Mouse (Mus musculus): Measurements from ENCODE around the gene Abhd15.
A peak's percentile ranks its signal among the peaks of the same experiment; 100 is the strongest.

Gene Abhd15

DNA sequence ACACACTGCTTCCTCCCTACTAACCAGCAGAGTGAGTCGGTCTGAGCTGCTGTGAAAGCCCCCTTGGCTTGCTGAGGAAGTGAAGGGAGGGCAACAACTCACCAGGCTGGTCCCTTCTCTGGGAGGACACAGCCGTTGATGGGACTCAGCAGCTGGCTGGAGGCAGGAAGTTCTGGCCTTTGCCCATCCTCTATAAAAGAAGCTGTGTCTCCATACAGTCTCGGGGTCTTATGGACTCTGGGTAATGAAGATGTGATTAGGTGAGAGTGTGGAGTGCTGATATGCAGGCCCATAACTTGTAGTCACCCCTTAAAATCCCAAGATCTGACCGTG is 20.6 kb upstream of the Abhd15 start:
- DNase-seq = no peak

DNA sequence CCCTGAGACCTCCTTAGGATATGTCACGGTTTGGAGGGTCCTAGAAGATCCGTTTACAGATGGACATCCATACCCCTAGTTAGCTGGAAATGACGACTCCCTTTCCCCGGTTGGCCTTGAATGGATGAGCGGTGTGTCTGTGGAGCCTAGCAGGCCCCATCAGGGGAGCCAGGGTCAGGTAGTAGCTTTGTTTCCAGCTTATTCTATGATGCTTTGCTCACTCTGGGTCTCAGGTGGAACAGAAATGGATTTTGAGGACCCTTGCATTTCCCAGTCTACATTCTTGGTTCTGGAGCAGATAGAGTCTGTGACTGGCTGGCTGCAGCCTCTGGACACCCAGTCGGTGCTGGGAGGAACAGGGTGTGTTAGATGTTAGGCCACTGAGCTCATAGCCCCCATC is 20.1 kb upstream of the Abhd15 start:
- DNase-seq = no peak

DNA sequence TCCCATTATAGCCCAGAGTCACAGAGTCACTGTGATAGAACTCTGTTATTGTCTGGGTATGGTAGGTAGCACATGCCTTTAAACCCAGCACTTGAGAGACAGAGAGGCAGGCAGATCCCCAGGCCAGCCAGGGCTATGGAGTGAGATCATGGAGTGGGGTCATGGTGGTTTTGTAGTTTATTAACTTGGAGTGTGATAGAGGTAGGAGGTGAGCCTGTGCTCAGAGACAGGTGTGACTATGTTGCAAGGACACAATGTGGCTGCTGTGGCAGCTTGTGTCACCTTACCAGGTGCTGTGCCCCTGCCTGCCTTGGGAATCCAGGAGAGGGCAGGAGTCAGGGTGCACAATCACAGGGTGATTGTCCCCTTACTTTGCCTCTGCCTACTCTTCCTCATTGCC is 19.4 kb upstream of the Abhd15 start:
- peak; percentile 20 for DNase-seq

DNA sequence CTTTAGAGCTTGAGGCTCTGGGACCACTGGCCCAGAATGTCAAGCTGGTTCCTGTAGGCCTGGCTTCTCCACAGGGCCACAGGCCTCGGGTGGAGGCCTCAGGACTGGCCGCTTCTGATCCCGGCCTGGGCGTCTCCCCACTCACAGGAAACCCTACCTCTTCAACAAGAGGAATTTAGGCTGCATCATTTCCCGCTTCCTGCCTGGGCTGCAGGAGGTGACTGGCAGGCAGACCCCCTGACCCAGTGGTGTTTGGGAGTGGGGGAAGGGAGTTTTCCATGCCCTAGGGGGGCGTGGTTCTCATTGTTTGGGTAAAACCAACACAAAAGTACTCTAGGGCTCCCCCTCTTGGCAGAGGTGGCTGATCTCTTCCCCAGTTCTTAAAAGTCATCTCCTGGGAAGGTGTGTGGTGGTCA is 17.6 kb upstream of the Abhd15 start:
- DNase-seq = peak; percentile 82

DNA sequence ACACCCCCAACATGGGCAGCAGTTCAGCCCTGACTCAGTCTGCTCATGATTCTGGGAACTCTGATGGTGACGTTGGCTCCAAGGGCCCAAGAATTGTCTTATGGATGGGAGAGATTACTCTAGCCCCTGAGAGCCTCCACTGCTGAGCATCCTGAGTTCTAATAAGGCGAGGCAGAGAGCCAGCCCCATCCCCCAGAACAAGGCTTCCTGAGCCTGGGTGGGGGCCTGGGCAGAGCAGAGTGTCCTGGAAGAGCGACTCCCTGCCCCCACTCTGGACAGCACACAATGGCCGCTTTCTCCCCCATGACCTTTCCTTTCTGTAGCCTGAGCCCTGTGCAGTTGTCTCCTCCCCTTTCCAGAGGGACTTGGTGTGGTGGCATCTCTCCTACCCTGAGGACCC is 17.1 kb upstream of the Abhd15 start:
- DNase-seq = peak; percentile 30

DNA sequence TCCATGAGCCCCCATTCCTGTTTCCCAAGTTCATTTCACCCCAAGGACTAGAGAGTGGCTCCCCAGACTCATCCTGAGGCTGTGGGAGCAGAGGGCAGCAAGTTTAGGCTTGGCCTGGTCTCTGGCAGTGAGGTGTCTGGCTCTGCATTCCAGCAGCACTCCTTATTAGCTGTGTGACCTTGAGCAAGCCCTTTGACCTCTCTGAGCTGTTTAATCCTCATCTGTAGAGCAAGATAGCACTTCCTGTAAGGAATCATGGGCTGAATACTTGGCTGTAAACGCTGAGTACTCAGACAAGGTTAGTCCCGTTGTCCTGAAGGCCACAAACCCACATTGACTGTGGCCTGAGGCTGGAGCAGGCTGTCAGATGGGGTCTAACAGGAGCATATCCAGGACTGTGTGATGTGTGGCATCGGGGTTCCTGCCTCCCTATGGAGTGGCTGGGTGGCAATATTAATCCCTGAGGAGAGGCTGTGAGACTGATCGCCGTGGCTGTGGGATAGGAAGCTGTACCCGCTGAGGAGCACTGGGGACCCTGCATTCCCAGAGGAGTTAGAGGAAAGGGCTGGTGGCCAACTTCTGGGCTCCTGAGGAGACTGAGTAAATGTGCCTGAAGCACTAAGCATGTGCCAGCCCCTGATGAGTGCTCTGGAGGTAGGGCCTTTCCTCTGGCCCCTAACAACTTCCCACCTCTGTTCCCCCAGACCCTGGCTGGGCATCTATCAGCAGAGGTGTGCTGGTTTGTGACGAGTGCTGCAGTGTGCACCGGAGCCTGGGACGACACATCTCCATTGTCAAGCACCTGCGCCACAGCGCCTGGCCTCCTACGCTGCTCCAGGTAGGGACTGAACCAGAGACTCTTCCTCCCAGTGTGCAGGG is 16.4 kb upstream of the Abhd15 start:
- peak; percentile 21 for DNase-seq

DNA sequence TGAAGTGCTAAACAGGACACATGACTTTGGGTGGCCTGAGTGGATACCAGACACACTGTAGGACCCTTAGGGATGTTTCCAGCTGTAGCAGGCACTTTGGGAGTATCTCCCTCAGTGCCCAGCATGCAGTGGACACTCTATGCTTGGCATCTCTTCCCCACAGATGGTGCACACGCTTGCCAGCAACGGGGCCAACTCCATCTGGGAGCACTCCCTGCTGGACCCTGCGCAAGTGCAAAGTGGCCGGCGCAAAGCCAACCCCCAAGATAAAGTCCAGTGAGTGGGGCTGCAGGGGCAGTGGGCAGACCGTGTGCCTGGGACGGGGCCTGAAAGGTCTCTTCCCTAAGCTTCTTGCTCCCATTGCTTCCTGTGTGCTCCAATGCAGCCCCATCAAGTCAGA is 15.6 kb upstream of the Abhd15 start:
- DNase-seq = no peak

DNA sequence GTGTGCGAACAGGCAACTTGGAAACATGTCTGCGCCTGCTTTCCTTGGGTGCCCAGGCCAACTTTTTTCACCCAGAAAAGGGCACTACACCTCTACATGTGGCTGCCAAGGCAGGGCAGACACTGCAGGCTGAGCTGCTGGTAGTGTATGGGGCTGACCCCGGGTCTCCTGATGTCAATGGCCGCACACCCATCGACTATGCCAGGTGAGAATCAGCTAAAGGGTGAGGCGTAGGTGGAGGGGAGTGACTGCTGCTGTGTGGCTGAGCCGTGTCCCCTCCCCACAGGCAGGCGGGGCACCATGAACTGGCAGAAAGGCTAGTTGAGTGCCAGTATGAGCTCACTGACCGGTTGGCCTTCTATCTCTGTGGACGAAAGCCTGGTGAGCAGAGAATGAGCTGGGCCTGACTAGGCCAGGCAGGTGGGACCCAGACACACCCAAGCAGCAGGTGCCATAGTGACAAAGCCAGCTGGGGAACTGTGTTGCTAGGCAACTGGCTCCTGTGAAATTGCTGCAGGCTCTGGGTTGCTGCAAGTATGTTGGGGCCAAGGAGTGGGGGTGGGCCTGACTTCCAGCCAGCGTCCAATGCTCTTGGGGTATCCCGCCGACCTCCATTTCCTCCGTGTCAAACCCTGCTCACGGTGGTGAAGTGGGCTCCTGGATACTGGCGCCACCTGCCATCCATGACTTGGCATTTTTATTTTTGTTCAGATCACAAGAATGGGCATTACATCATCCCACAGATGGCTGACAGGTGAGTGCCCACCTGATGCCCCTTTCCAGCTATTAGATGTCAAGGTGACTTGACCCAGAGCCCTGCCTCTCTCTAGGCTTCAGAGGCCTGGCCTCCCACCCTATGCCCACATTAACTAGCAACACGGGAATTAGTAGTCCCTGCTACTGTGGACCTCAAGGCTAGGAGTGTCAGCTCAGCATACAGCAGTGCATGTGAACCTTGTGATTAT is 14.3 kb upstream of the Abhd15 start:
- peak; percentile 25 for DNase-seq

DNA sequence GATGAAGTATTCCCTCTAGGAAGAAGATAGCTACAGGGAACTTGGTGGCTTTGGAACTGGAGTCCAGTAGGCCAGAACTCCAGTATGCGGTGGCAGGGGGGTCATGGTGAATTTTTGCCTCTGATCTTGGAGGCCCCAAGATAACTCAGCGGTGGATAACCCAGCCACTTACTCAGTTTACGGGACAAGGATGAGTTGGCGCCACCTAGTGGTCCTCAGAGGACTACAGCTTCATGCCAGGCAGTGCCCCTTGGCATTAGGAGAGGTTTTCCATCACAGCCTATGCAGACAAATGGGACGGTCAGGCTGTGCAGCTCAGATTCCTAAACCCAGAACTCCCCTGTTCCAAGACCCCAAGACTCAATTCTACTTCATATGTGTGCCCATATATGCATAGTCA is 13.5 kb upstream of the Abhd15 start:
- DNase-seq = peak; percentile 82

DNA sequence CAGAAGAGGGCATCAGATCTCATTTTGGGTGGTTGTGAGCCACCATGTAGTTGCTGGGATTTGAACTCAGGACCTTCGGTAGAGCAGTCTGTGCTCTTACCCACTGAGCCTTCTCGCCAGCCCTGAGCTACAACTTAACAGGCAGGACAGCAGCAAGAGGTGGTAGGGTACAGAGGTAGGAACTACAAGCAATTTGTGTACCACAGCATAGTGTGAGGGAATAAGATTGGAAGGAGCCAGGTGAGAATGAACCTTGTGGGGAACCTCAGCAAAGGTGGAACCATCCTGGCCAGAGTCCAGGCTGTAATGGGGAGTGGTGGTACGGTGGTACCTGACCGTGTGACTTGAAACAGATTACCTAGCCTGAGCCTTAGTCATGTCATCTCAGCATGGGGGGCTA is 12.9 kb upstream of the Abhd15 start:
- peak; percentile 15 for DNase-seq

DNA sequence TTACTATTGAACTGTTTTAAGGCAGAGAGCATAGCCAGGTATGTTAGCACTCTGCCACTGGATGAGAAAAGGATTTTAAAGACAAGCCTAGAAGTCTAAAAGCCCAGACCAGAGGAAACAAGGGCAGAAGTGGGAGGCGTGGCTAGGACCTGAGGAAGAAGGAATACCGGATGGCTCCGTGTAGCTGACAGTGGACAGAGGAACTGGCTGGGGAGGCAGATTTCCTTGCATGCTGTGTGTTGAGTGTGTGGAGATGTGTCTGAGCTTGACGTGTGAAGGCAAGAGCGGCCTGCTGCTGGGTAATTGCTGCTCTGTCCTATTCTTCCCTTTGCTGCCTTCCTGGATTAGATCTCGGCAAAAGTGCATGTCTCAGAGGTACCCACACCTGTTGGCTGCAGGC is 12.4 kb upstream of the Abhd15 start:
- peak; percentile 15 for DNase-seq

DNA sequence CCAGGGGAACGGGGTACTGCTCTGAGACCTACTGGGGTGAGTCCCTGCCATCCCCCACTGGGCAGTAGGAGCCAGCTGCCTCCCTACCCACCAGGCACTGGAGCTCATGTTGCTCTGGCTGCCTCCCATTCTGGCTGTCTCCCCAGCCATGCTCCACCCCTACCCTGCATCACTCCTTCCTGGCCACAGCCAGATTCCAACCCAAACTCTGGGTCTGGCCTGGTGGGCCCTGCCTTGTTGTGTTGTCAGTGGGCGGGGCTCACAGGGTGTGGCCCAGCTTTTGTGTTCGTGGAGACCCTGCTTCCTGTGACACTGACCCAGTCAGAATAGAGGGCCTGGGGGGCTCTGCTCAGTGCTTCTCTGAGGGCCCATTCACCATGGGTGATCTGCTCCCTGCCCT is 11.4 kb upstream of the Abhd15 start:
- DNase-seq = peak; percentile 18

DNA sequence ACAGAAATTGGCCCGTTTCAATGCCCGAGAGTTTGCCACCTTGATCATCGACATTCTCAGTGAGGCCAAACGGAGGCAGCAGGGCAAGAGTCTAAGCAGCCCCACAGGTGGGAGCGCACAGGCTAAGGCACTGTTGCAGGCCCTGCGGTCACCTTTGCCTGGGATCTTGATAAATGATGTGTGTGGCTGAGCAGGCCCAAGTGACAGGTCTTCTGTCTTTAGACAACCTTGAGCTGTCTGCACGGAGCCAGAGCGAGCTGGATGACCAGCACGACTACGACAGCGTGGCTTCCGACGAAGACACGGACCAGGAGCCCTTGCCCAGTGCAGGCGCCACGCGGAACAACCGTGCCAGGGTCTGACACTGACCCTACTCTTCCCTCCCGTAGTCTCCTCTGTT is 10.5 kb upstream of the Abhd15 start:
- no peak for DNase-seq

DNA sequence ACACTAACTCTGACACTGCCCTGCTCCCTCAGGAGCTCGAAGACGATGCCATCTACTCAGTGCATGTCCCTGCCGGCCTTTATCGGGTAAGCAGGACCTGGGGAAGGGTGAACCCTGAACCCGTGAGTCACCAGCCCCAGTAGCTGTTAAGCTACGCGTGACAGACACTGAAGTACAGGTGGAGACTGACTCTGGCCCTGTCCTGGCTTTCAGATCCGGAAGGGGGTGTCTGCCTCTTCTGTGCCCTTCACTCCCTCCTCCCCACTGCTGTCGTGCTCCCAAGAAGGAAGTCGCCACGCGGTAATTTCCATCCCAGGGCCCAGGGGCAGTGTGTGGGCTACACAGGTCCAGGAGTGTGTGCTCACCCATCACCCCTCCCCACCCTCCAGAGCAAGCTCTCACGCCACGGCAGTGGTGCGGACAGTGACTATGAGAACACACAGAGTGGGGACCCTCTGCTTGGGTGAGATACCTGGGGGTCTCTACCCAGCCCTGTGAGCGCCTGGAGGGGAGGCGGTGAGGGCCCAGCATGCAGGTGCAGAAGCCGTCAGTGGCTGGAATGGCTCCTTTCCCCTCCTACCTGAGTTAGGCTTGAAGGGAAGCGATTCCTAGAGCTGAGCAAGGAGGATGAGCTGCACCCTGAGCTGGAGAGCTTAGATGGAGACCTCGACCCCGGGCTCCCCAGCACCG is 9.5 kb upstream of the Abhd15 start:
- DNase-seq = peak; percentile 36

DNA sequence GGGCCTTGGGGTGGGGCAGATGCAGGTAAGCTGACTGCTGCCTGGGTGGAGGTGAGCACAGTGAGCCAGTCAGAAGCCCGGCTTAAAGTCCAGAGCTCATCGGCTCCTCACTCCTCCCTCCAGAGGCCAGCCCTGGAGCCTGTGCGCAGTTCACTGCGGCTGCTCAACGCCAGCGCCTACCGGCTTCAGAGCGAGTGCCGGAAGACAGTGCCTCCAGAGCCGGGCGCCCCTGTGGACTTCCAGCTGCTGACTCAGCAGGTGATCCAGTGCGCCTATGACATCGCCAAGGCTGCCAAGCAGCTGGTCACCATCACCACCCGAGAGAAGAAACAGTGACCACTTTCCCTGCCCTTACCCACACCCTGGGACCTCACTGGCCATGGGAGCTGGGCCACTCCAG is 8.6 kb upstream of the Abhd15 start:
- DNase-seq = peak; percentile 85

DNA sequence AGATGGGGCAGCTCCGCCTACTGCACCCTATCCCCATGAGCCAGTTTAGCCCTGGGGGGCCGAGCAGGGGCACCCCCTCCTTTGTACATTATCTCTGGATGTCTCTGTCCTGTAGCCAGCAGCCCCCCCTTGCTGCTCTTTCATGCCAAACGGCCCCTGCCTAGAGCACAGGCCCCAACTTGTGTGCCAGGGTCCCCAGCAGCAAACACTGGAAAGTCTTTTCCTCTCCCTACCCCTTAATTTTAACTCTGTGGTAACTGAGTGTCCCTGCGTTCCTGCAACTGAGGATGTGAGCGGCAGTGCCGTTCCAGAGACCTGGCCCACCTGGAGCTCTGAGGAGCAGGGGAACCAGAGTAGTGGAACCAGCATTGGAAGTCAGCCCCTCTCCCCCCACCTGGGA is 8.0 kb upstream of the Abhd15 start:
- DNase-seq = peak; percentile 17

DNA sequence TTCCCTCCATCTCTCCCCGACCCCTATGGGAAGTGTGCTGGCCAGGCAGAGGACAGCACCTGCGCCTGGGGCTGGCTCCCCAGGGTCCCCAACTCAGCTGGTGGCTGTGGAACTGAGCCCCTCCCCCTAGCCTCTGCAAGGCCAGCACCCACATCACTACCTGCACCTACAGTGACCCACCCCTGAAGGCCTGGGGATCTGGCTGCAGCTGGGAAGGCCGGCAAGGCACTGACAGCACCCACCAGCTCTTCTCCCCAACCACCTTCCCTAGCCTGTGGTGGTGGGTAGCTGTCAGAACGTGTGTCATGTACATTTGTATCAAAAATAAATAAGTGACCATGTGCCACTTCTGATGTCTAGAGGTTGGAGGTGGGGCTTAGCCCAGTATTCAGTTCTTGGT is 7.5 kb upstream of the Abhd15 start:
- no peak for DNase-seq

DNA sequence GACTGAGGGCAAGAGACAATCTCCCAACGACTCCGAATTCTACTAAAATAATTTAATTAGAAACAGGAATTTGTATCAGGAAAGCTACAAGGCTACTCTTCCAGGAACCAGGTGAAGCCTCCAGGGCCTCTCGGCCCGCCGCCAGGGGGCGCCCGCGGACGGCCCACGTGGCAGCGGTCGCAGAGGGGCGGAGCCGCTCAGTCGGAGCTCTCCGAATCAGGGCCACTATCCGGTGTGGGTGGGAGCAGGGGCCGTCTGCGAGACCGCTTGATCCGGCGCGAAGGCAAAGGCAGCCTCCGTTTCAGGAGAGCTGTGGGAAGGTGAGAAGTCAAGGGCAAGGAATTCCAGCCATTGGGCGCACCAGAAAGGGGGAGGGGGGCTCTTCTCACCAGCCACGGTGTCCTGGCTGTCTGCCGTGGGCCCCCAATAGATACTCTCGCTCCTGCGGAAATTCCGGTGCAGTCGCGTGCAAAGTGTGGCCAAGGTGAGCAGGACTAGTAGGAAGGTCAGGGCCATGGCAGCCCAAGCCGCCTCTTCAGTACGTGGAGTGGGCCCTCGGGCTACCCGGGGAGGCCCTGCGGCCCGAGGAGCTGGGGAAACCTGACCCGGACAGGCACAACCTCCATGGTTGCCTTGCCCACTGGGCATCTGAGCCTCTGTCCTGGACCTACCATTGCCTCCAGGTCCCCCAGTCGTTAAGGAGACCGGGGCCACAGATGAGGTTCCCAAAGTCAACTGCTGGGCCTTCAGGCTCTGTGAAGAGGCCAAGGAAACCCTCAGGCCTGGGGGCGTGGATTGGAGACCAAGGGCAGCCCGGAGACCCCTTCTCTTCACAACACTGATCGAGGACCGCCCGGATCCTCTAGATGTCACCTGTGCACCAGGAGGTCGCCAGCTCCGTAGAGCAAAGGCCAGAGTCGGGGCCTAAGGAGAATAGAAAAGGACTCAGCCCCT is 6.6 kb upstream of the Abhd15 start:
- peak; percentile 90 for DNase-seq

DNA sequence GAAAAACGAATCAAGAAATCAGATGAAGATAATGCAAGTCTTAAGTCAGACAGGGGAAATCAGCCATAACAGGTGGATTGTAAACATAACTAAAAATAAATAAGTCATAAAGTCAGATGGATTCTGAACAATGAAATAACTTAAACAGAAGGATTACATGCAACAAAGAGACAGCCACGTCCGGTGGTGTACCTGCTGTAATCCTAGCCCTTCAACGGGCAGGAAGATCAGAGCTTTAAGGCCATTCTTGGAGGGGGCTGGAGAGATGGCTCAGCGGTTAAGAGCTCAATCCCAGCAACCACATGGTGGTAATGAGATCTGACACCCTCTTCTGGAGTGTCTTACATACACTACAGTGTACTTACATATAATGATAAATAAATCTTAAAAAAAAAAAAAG is 3.6 kb upstream of the Abhd15 start:
- no peak for DNase-seq

DNA sequence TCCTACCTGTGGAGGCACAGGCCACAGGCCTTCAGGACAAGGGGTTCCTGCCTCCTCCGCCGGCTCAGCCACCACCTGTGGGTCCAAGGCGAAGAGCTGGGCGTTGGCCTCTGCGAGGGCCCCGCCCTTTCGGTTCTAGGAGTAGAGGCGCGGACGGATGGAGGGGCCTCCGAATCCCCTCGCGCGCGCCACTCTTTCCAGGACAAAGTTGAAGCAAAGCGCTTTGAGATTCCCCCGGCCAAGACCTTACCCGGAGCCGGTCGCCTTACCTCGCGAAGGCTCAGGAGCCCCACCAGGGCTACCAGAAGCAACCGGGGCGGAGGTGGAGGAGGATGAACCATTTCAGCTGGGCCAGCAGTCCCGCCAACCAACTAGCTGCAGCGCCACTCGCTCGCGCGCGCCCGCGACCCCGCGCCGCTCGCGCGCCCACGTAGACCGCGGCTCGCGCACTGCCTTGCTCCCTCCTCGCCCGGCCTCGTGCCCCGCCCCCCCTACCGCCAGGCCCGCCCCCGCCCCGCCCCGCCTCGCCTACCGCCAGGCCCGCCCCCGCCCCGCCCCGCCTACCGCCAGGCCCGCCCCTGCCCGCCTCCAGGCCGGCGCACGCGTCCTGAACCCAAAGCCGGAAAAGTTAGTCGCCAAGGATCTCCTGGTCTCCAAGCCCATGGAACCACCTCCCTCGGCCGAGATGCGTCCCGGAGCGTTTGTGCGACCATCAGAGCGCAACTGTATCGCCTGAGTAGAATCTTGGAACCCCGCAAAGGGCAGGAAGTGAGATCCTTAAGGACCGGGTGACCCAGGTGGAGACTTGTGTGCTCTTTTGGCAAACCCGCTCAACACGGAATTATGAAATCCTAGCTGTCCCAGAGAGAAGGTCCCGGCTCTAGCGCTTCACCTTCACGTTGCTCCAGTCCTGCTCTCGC is 1.8 kb upstream of the Abhd15 start:
- peak; percentile 86 for DNase-seq

DNA sequence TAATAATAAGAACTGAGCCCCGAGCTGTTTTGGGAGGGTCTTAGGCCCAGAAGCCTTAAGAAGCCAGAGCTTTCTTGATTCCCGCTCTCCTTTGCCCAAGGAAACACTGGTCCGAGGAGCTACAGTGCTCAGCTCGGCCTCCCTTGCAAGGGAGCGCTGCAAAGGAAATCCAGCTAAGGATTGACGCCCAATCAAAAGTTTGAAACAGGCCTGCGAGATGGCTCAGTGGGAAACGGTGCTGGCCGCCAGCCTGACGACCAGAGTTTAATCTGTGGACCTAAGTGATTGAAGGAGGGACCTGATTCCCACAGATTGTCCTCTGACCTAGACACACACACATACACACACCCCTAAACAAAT is 1.1 kb upstream of the Abhd15 start:
- peak; percentile 43 for DNase-seq
